Mouse (Mus musculus) ovary, adult 10 weeks (tissue): ENCODE results near the gene Tnfrsf13c. TPM values are rescaled to one million over a fixed set of nuclear protein-coding genes. Genes with fewer than 3 reads are reported as not detected.

Experiments used
- polyA plus RNA-seq: library from polyadenylated mRNA; stranded (reverse); fragments of 350-450 nt; fragmentation: Illumina TruSeq; extraction: RNeasy Lipid Tissue Mini Kit (QIAGEN cat#74804); gene quantifications from one replicate; pipeline ENCODE4 v1.2.3, GENCODE M21; 2014

Gene Tnfrsf13c
- not detected for polyA plus RNA-seq

GRCm38 (mm10) chr15:82223657-82224601, at the start of gene Tnfrsf13c:
TSS of gene Tnfrsf13c (minus strand) at chr15:82224369.

GRCm38 (mm10) chr15:82252097-82252496, 27.9 kb upstream of the Tnfrsf13c start, which contains the start of gene 1500009C09Rik:
TSS of gene 1500009C09Rik (plus strand) at chr15:82252397.

GRCm38 (mm10) chr15:82244115-82244804, 20.1 kb upstream of the Tnfrsf13c start, which contains the start of gene Cenpm:
TSS of gene Cenpm (minus strand) at chr15:82244748.

GRCm38 (mm10) chr15:82212752-82213063, 11.5 kb downstream of the Tnfrsf13c start, which contains the start of gene Shisa8:
TSS of gene Shisa8 (minus strand) at chr15:82212815.

Other genes starting within 250 kb of the Tnfrsf13c start
- gene 1700029P11Rik, start 243.8 kb downstream of the Tnfrsf13c start, polyA plus RNA-seq = not detected
- gene Xrcc6, start 236.5 kb downstream of the Tnfrsf13c start, polyA plus RNA-seq = 146 TPM
- gene Desi1, start 190.5 kb downstream of the Tnfrsf13c start, polyA plus RNA-seq = 10.5 TPM
- gene Snu13, start 176.8 kb downstream of the Tnfrsf13c start, polyA plus RNA-seq = 600 TPM
- gene 4930407I10Rik, start 165.2 kb downstream of the Tnfrsf13c start, polyA plus RNA-seq = not detected
- gene Mei1, start 154.4 kb downstream of the Tnfrsf13c start, polyA plus RNA-seq = not detected
- gene Ccdc134, start 96.4 kb downstream of the Tnfrsf13c start, polyA plus RNA-seq = 1.4 TPM
- gene Srebf2, start 77.2 kb downstream of the Tnfrsf13c start, polyA plus RNA-seq = 9.6 TPM
- gene Shisa8, start 11.6 kb downstream of the Tnfrsf13c start, polyA plus RNA-seq = not detected
- 2.6 TPM for gene Cenpm, start 20.4 kb upstream of the Tnfrsf13c start, polyA plus RNA-seq
- not detected for gene 1500009C09Rik, start 28.0 kb upstream of the Tnfrsf13c start, polyA plus RNA-seq
- gene Sept3, start 50.5 kb upstream of the Tnfrsf13c start, polyA plus RNA-seq = 0.63 TPM
- gene Wbp2nl, start 74.6 kb upstream of the Tnfrsf13c start, polyA plus RNA-seq = not detected
- 20.9 TPM for gene Naga, start 114.6 kb upstream of the Tnfrsf13c start, polyA plus RNA-seq
- 2.2 TPM for gene Pheta2, start 114.6 kb upstream of the Tnfrsf13c start, polyA plus RNA-seq
- 16.3 TPM for gene Smdt1, start 114.6 kb upstream of the Tnfrsf13c start, polyA plus RNA-seq
- 257 TPM for gene Ndufa6, start 130.0 kb upstream of the Tnfrsf13c start, polyA plus RNA-seq
- gene Cyp2d22, start 155.9 kb upstream of the Tnfrsf13c start, polyA plus RNA-seq = 16.5 TPM
- not detected for gene Cyp2d11, start 169.7 kb upstream of the Tnfrsf13c start, polyA plus RNA-seq
- not detected for gene Cyp2d10, start 182.8 kb upstream of the Tnfrsf13c start, polyA plus RNA-seq
- not detected for gene Cyp2d9, start 209.1 kb upstream of the Tnfrsf13c start, polyA plus RNA-seq